Mouse (Mus musculus) embryonic fibroblast, embryonic 13.5 days (primary cell): ENCODE results near the gene Gria4.

ENCODE experiments used
- CTCF ChIP-seq: IDR thresholded peaks from 2 replicates; pipeline ENCODE4 v1.5.1; 2011; ENCODE audit warnings: mild to moderate bottlenecking, control low read depth, low read length, moderate library complexity, borderline replicate concordance; ENCODE audit not compliant: insufficient read depth
- POLR2A ChIP-seq: IDR thresholded peaks from 2 replicates; pipeline ENCODE4 v1.6.1; 2011; ENCODE audit warnings: low read depth, mild to moderate bottlenecking, control low read depth, low read length, moderate library complexity

DNA sequence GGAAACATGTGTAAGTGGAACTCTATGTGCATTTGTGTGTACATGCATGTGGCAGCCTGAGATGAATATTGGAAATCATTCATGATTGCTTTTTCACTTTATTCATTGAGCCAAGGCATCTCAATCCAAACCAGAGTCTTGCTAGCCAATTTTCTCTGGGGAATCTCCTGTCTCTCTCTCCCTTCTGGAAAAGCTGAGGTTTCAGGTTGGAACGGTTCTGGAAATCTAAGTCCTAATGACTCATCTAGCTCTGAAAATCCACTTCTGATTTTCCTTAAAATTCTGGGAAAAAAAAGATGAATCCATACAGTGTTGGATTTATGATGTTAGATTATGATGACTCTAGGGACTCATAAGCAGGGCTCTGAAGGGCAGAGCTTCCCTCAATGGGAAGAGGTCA is 337.8 kb downstream of the Gria4 start:
- TF ChIP-seq CTCF, result no peak
- no peak for TF ChIP-seq POLR2A
